Mouse (Mus musculus) ES-E14 (cell line): ENCODE data around the gene Slc35a1. TPM values are rescaled to one million over a fixed set of nuclear protein-coding genes. Genes with fewer than 3 reads are reported as not detected.

Experiments
- DNase-seq: peaks from one replicate; pipeline ENCODE4 v3.0.0-alpha.2; 2013; ENCODE audit warnings: low read depth, low spot score
- H3K27ac ChIP-seq: 2 replicates; pipeline ENCODE4 v1.5.1; 2012; ENCODE audit warnings: low read depth, mild to moderate bottlenecking, low read length, moderate library complexity, mixed read lengths; ENCODE audit not compliant: poor library complexity, insufficient read depth, severe bottlenecking
- H3K36me3 ChIP-seq: 2 replicates; pipeline ENCODE4 v1.6.1; 2012; ENCODE audit warnings: mild to moderate bottlenecking, low read length, moderate library complexity, mixed read lengths; ENCODE audit not compliant: control insufficient read depth, poor library complexity, insufficient read depth, severe bottlenecking
- H3K4me1 ChIP-seq, 2 experiments: fragments of 150-350 bp in 1 of 2; sonication (generic) in 1 of 2; 2 replicates each; pipeline ENCODE4 v1.6.1; 2012; ENCODE audit warnings: low read length in 2 of 2, mild to moderate bottlenecking in 1 of 2, mixed read lengths in 1 of 2; ENCODE audit not compliant: control insufficient read depth in 2 of 2, insufficient read depth in 2 of 2, poor library complexity in 1 of 2
- H3K4me3 ChIP-seq, 2 experiments: fragments of 150-350 bp in 1 of 2; sonication (generic) in 1 of 2; 2 replicates each; pipeline ENCODE4 v1.5.1; 2012; ENCODE audit warnings: low read length in 2 of 2, low read depth in 1 of 2, mild to moderate bottlenecking in 1 of 2, mixed read lengths in 1 of 2; ENCODE audit not compliant: insufficient read depth in 1 of 2, poor library complexity in 1 of 2, severe bottlenecking in 1 of 2
- H3K9ac ChIP-seq: 2 replicates; pipeline ENCODE4 v1.6.1; 2012; ENCODE audit warnings: low read depth, mild to moderate bottlenecking, low read length, mixed read lengths; ENCODE audit not compliant: poor library complexity, insufficient read depth, severe bottlenecking
- H3K9me3 ChIP-seq: fragments of 150-350 bp; sonication (generic); 2 replicates; pipeline ENCODE4 v1.6.1; 2012; ENCODE audit warnings: low read depth, mild to moderate bottlenecking, low read length; ENCODE audit not compliant: control insufficient read depth, insufficient read depth
- CHD2 ChIP-seq: IDR thresholded peaks from 2 replicates; pipeline ENCODE4 v1.6.1; 2014; ENCODE audit warnings: mild to moderate bottlenecking, low read depth, low read length, inconsistent platforms
- HCFC1 ChIP-seq: IDR thresholded peaks from 2 replicates; pipeline ENCODE4 v1.6.1; 2012; ENCODE audit warnings: low read length, inconsistent platforms, borderline replicate concordance; ENCODE audit not compliant: insufficient read depth
- MAFK ChIP-seq: IDR thresholded peaks from 2 replicates; pipeline ENCODE4 v1.6.1; 2014; ENCODE audit warnings: mild to moderate bottlenecking, low read depth, low read length, inconsistent platforms; ENCODE audit not compliant: insufficient read depth
- ZC3H11A ChIP-seq: IDR thresholded peaks from 2 replicates; pipeline ENCODE4 v1.6.1; 2012; ENCODE audit warnings: low read depth, mild to moderate bottlenecking, inconsistent platforms, low read length, borderline replicate concordance
- ZNF384 ChIP-seq: IDR thresholded peaks from 2 replicates; pipeline ENCODE4 v1.6.1; 2012; ENCODE audit warnings: low read depth, low read length, inconsistent platforms
- in situ Hi-C, 2 experiments: fragments of 600-800 bp; cut with MboI; formaldehyde crosslinking; loops; one replicate each; pipeline ENCODE4 v1.15.1; 2025; ENCODE audit warnings: low sequenced_read_pairs in 2 of 2, inconsistent platforms in 1 of 2; ENCODE audit not compliant: unreplicated experiment in 2 of 2
- total RNA-seq: library from RNA; depleted of rRNA; stranded (reverse); fragments of 300-350 nt; gene quantifications from 2 replicates; pipeline ENCODE4 v1.2.3, GENCODE M21; 2012

Gene Slc35a1
- total RNA-seq, 1 experiment: 36.9 TPM

DNA sequence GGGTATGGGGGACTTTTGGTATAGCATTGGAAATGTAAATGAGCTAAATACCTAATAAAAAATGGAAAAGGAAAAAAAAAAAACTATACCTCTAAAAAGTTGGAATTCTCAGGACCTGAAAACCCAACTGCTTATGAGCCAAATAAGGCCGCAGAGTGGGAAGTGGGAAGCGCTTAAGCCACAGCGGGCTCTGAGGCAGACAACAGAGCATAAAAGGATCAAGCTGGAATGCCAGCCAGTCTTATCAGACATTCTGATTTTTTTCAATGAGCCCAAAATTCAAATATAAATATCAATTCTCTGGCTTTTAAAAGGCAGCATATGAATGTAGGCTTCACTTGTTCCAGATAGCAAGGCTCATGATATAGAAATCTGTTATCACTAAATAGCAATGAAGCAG is 783 bp upstream of the Slc35a1 start:
- Histone ChIP-seq H3K9me3 (no peaks in the 10 kb centered on the region), H3K9ac (no peak overlapping the region), H3K36me3 (no peaks in the 10 kb centered on the region), H3K27ac (no peak overlapping the region), H3K4me1 (0 out of 4 replicates have a peak, but pooled peaks cover 0 to 2% of the 10 kb centered on the region in 2 experiments), H3K4me3 (no peak overlapping the region)
- DNase-seq: no peak
- no peak for TF ChIP-seq ZC3H11A
- TF ChIP-seq MAFK: no peak
- TF ChIP-seq CHD2: no peak
- no peak for TF ChIP-seq HCFC1
- TF ChIP-seq ZNF384: no peak
- in situ Hi-C loops: no loop called here

DNA sequence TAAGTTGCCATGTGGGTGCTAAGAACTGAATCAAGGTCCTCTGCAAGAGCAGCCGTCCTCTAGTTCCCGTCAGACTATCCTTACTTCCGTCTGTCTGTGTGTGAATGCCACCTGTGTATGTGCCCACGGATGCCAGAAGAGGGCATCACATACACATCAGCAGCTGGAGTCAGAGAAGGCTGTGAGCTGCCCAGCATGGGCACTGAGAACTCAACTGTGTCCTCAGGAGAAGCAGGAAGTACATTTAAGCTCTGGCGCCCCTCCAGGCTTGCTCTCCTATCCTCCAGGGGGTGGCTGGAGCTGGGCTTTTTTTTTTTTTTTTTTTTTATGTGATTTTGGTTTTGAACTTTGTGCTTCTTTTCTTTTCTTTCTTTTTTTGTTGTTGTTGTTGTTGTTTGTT is 6.7 kb downstream of the Slc35a1 start:
- in situ Hi-C loops: no loop called here
- peaks cover 3% of the 10 kb centered on the region; the same call in 1 of the 2 replicates for H3K36me3 ChIP-seq
- no peak overlapping the region for H3K27ac ChIP-seq
- no peaks in the 10 kb centered on the region for H3K9me3 ChIP-seq
- H3K4me1 ChIP-seq: 0 out of 4 replicates have a peak, but pooled peaks cover 0 to 4% of the 10 kb centered on the region in 2 experiments
- TF ChIP-seq ZNF384: peak; percentile 66; the same call in 1 of the 2 replicates
- no peak for TF ChIP-seq ZC3H11A
- no peak for TF ChIP-seq CHD2
- no peak overlapping the region for H3K4me3 ChIP-seq
- no peak for DNase-seq
- H3K9ac ChIP-seq: no peak overlapping the region

DNA sequence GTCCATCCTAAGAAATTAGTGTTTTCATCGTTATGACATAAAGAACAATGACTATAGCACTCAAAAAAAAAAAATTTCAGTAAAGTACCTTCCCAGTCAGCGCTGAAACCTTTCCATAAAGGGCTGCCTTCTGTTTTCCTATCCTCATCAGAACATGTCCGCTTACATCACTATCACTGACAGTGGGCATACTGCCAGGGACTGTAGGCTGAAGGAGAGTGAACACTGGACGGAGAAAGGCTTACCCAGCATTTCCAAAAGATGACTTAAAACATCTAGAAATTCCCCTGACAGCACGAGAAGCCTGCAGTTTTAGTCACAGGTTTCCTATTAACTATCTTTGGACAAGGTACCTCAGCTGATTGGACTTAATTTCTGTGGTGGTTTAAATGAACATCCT is 13.5 kb downstream of the Slc35a1 start:
- Histone ChIP-seq H3K4me3 (no peak overlapping the region), H3K36me3 (no peaks in the 10 kb centered on the region; the same call in none of the 2 replicates), H3K4me1 (0 out of 4 replicates have a peak, but pooled peaks cover 0 to 4% of the 10 kb centered on the region in 2 experiments), H3K9me3 (no peaks in the 10 kb centered on the region), H3K27ac (no peak overlapping the region), H3K9ac (no peak overlapping the region)
- in situ Hi-C loops: no loop called here
- DNase-seq: no peak
- no peak for TF ChIP-seq ZNF384
- no peak for TF ChIP-seq CHD2
- TF ChIP-seq HCFC1: no peak
- TF ChIP-seq MAFK: no peak
- TF ChIP-seq ZC3H11A: no peak

DNA sequence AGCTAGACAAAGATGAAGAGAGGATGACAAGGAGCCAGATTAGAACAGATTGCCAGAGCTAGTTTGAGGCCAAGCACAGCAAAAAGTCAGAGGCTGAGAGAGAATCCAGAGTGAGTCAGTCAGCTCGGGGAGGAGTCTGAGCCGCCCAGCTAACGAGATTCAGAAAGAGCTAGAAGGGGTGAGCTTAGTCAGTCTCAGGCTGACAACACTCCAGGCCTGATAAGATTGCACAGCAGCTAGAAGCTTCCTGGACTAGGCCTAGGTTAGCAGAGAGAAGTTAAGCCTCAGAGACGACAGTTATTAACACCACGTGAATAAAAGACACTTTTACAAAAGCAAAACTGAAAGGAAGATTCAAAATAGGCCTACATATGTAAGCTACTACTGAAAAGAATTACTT is 19.3 kb downstream of the Slc35a1 start:
- Histone ChIP-seq H3K36me3 (peaks cover 20% of the 10 kb centered on the region), H3K4me3 (no peak overlapping the region), H3K9ac (no peak overlapping the region), H3K9me3 (no peaks in the 10 kb centered on the region), H3K27ac (no peak overlapping the region), H3K4me1 (no peaks in the 10 kb centered on the region)
- in situ Hi-C loops: no loop called here
- TF ChIP-seq MAFK: no peak
- no peak for TF ChIP-seq ZC3H11A
- no peak for TF ChIP-seq CHD2
- TF ChIP-seq ZNF384: no peak
- DNase-seq: no peak

DNA sequence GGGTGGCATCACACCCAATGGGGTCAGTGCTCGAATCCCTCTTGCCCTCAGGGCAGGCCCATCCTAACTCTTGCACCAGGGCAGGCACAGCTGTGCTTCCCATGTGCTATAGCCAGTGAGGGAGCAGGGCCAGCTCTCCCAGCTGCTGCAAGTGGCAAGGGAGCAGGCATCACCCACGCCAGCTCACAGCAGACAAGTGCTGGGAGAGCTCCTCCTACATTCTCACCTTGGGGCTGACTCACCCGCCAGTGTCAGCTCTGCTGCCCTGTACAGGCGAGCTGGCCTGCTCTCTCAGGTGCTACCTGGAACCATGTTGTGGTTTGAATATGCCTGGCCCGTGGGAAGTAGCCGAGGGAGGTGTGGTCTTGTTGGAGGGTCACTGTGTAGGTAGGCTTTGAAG is 25.3 kb downstream of the Slc35a1 start:
- peaks cover 31% of the 10 kb centered on the region for H3K36me3 ChIP-seq
- in situ Hi-C loops: no loop called here

More for the DNA sequence above, 25.3 kb downstream of the Slc35a1 start:
- no peaks in the 10 kb centered on the region for H3K9me3 ChIP-seq
- H3K27ac ChIP-seq: no peak overlapping the region
- DNase-seq: no peak
- H3K4me1 ChIP-seq: no peaks in the 10 kb centered on the region
- TF ChIP-seq CHD2 (no peak), ZC3H11A (no peak)
- no peak overlapping the region for H3K9ac ChIP-seq
- H3K4me3 ChIP-seq: no peak overlapping the region
